Mouse (Mus musculus): ENCODE results near the gene St8sia6. TPM values are rescaled to one million over a fixed set of nuclear protein-coding genes. Genes with fewer than 3 reads are reported as not detected.
"Not testable (repeated sequence)": the region's sequence is repeated elsewhere in the genome, so short reads cannot be mapped to it uniquely, and the experiment has no call there.

The St8sia6 gene
- polyA plus RNA-seq, 1 experiment: not detected

GRCm38 (mm10) chr2:13697514-13697913 lies 96.3 kb downstream of the St8sia6 start:
- Histone ChIP-seq H3K9me3 (ENCODE audit: control insufficient read depth, low read length) (no peaks in the 10 kb centered on the region), H3K27me3 (ENCODE audit: control insufficient read depth) (no peaks in the 10 kb centered on the region), H3K36me3 (ENCODE audit: control insufficient read depth) (no peaks in the 10 kb centered on the region), H3K4me1 (ENCODE audit: control insufficient read depth) (no peaks in the 10 kb centered on the region), H3K4me3 (replicated peaks) (no peak overlapping the region)
- no peak for TF ChIP-seq TAL1 (IDR thresholded peaks at IDR 0.05; ENCODE audit: low read length)
- no peak for TF ChIP-seq GATA1 (IDR thresholded peaks at IDR 0.05; ENCODE audit: low read length)

DNA sequence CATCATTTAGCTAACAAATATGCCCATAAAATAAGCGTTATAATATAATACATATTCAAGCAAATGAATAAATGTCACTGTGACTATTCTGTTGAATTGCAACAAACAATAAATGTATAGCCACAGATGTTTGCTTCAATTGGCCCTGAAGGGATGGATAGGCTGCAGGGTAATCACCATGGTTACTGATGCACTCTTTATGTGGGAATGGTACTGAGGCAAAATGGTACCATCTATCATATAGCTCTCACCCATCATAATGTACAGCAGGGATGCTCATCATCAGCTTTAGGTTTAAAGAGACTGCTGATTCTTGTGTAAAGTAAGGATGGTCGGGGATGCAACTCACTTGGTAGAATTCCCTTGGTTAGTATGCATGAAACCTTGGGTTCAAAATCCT lies 99.4 kb downstream of the St8sia6 start:
- TF ChIP-seq GATA1 (IDR thresholded peaks at IDR 0.05; ENCODE audit: low read length): no peak
- TF ChIP-seq TAL1 (IDR thresholded peaks at IDR 0.05; ENCODE audit: low read length): no peak
- Histone ChIP-seq H3K4me3 (replicated peaks) (no peak overlapping the region), H3K36me3 (ENCODE audit: control insufficient read depth) (no peaks in the 10 kb centered on the region), H3K9me3 (ENCODE audit: control insufficient read depth, low read length) (no peaks in the 10 kb centered on the region), H3K27me3 (ENCODE audit: control insufficient read depth) (no peaks in the 10 kb centered on the region), H3K4me1 (ENCODE audit: control insufficient read depth) (no peaks in the 10 kb centered on the region)

DNA sequence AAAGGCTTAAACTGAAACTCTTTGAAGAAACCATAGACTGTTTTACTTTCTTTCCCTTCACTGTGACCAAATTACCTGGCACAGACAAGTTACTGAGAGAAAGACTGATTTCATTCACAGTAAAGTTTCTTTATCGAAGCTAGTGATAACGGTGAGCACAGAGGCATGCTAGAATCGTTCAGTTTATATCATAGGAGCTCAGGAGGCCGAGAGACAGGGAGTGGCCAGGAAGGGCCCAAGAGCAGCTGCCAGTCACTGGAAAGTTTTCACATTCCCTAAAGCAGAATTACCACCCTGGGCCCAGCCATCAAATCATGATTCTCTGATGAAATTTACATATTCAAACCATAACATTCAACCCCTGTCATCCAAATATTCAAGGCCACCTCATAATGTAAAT lies 109.5 kb downstream of the St8sia6 start:
- H3K9me3 ChIP-seq (ENCODE audit: control insufficient read depth, low read length): no peaks in the 10 kb centered on the region
- TF ChIP-seq TAL1 (IDR thresholded peaks at IDR 0.05; ENCODE audit: low read length) (no peak), GATA1 (IDR thresholded peaks at IDR 0.05; ENCODE audit: low read length) (no peak)

GRCm38 (mm10) chr2:13683205-13683570 lies 110.7 kb downstream of the St8sia6 start:
- H3K4me1 ChIP-seq (ENCODE audit: control insufficient read depth): no peaks in the 10 kb centered on the region
- H3K36me3 ChIP-seq (ENCODE audit: control insufficient read depth): no peaks in the 10 kb centered on the region
- H3K9me3 ChIP-seq (ENCODE audit: control insufficient read depth, low read length): no peaks in the 10 kb centered on the region
- H3K27me3 ChIP-seq (ENCODE audit: control insufficient read depth): no peaks in the 10 kb centered on the region
- TF ChIP-seq GATA1 (IDR thresholded peaks at IDR 0.05; ENCODE audit: low read length): no peak
- TF ChIP-seq TAL1 (IDR thresholded peaks at IDR 0.05; ENCODE audit: low read length): no peak
- H3K4me3 ChIP-seq (replicated peaks): no peak overlapping the region

More for the DNA sequence above, 109.5 kb downstream of the St8sia6 start:
- Histone ChIP-seq H3K4me3 (replicated peaks) (no peak overlapping the region), H3K27me3 (ENCODE audit: control insufficient read depth) (no peaks in the 10 kb centered on the region), H3K36me3 (ENCODE audit: control insufficient read depth) (no peaks in the 10 kb centered on the region), H3K4me1 (ENCODE audit: control insufficient read depth) (no peaks in the 10 kb centered on the region)

DNA sequence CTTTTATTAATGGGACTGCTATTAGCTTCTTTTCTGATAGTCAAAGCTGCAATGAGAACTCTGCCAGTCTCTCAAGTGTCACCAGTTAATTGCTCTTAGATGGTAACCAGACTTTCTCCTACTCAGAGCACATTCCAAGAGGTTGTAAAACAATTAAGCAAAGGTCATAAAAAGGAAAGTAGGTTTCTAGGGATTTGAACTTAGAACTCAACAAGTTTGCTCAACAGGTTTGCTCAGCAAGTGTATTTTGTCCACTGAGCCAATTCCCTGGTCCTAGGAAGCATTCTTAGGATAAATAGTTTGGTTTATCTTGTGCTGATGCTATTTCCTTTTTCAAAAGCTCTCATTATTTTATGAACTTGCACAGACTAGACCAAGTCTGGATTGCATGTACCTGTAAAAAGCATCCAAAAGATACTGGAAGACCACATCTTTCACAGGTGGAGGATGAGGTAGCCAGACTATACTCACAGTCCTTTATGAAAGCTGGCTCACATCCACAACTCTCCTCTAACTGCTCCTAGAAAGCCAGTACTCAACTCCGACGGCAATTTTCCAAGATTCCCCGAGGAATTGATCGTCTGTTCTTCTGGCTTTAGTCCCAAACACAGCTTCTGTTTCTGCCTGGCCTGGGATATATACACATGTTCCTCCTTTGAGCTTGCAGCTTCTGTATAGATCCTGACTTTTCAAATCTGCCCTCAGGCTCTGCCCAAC lies 111.2 kb downstream of the St8sia6 start:
- no peaks in the 10 kb centered on the region for H3K36me3 ChIP-seq (ENCODE audit: control insufficient read depth)
- H3K4me1 ChIP-seq (ENCODE audit: control insufficient read depth): no peaks in the 10 kb centered on the region
- no peaks in the 10 kb centered on the region for H3K27me3 ChIP-seq (ENCODE audit: control insufficient read depth)
- no peak overlapping the region for H3K4me3 ChIP-seq (replicated peaks)
- no peaks in the 10 kb centered on the region for H3K9me3 ChIP-seq (ENCODE audit: control insufficient read depth, low read length)
- TF ChIP-seq TAL1 (IDR thresholded peaks at IDR 0.05; ENCODE audit: low read length): no peak
- TF ChIP-seq GATA1 (IDR thresholded peaks at IDR 0.05; ENCODE audit: low read length): no peak

GRCm38 (mm10) chr2:13672946-13673345 lies 120.9 kb downstream of the St8sia6 start:
- H3K27me3 ChIP-seq (ENCODE audit: control insufficient read depth): no peaks in the 10 kb centered on the region
- no peak for TF ChIP-seq TAL1 (IDR thresholded peaks at IDR 0.05; ENCODE audit: low read length)
- TF ChIP-seq GATA1 (IDR thresholded peaks at IDR 0.05; ENCODE audit: low read length): no peak
- H3K9me3 ChIP-seq (ENCODE audit: control insufficient read depth, low read length): no peaks in the 10 kb centered on the region
- no peaks in the 10 kb centered on the region for H3K4me1 ChIP-seq (ENCODE audit: control insufficient read depth)
- no peak overlapping the region for H3K4me3 ChIP-seq (replicated peaks)
- no peaks in the 10 kb centered on the region for H3K36me3 ChIP-seq (ENCODE audit: control insufficient read depth)

DNA sequence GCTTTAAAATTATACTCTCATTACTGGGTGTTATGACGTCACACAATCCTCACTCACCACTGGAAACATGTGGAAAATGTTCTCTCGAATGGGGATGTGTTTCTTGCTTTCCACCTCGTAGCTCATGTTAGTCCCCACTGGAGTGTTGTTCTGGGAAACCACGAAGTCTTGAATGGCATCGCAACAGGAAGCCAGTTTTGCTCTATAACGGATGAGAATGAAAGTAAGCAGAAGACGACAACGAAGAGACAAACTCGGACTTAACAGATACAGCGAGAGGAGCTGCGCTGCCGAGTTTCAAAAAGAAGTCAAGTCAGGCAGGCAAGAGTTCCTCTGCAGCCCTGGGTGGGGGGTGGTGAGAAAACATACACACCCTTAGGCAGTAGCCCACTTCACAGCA lies 121.4 kb downstream of the St8sia6 start:
- TF ChIP-seq TAL1 (IDR thresholded peaks at IDR 0.05; ENCODE audit: low read length) (no peak), GATA1 (IDR thresholded peaks at IDR 0.05; ENCODE audit: low read length) (no peak)
- no peak overlapping the region for H3K4me3 ChIP-seq (replicated peaks)
- H3K9me3 ChIP-seq (ENCODE audit: control insufficient read depth, low read length): no peaks in the 10 kb centered on the region
- H3K4me1 ChIP-seq (ENCODE audit: control insufficient read depth): no peaks in the 10 kb centered on the region
- H3K27me3 ChIP-seq (ENCODE audit: control insufficient read depth): no peaks in the 10 kb centered on the region
- no peaks in the 10 kb centered on the region for H3K36me3 ChIP-seq (ENCODE audit: control insufficient read depth)

DNA sequence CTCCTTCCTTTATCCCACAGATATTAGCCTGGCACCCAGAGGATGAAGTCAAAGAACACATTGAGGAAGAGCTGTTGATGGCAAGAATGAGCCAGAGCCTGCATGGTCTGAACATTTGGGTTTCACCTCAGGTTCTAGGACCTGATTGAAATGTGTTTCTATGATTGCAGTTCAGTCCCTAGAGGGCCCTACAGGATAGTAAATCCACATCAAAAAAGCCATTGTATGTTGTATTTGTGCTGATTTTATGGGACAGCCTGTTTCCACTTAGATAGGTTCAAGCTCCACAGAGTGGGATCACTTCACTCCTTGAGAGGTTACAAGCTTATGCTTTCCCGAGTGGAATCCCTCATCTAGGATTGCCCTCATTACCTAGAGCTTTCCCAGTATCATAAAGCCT lies 159.0 kb downstream of the St8sia6 start:
- Histone ChIP-seq H3K9me3 (ENCODE audit: control insufficient read depth, low read length) (no peaks in the 10 kb centered on the region), H3K4me3 (replicated peaks) (no peak overlapping the region), H3K27me3 (ENCODE audit: control insufficient read depth) (no peaks in the 10 kb centered on the region; the same call in 1 of the 2 replicates), H3K36me3 (ENCODE audit: control insufficient read depth) (no peaks in the 10 kb centered on the region), H3K4me1 (ENCODE audit: control insufficient read depth) (no peaks in the 10 kb centered on the region)
- TF ChIP-seq TAL1 (IDR thresholded peaks at IDR 0.05; ENCODE audit: low read length) (no peak), GATA1 (IDR thresholded peaks at IDR 0.05; ENCODE audit: low read length) (no peak)

GRCm38 (mm10) chr2:13630136-13630832 lies 163.6 kb downstream of the St8sia6 start:
- no peaks in the 10 kb centered on the region for H3K27me3 ChIP-seq (ENCODE audit: control insufficient read depth)
- no peaks in the 10 kb centered on the region for H3K9me3 ChIP-seq (ENCODE audit: control insufficient read depth, low read length)
- H3K36me3 ChIP-seq (ENCODE audit: control insufficient read depth): no peaks in the 10 kb centered on the region
- H3K4me1 ChIP-seq (ENCODE audit: control insufficient read depth): no peaks in the 10 kb centered on the region
- no peak for TF ChIP-seq GATA1 (IDR thresholded peaks at IDR 0.05; ENCODE audit: low read length)
- TF ChIP-seq TAL1 (IDR thresholded peaks at IDR 0.05; ENCODE audit: low read length): no peak
- H3K4me3 ChIP-seq (replicated peaks): no peak overlapping the region

DNA sequence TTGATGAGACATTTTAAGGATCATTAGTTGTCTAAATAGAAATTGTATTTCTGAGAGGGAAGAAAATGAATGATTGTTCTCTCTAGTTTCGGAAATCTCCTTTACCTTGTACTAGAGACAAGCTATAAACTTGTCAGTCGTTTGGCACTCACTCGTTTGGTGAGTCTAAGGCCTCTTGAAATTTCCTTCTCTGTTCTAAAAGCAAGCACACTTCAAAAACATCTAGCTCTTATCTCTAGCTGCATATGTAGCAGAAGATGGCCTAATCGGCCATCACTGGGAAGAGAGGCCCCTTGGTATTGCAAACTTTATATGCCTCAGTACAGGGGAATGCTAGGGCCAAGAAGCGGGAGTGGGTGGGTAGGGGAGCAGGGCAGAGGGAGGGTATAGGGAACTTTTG lies 190.2 kb downstream of the St8sia6 start:
- H3K36me3 ChIP-seq (ENCODE audit: control insufficient read depth); H3K9me3 ChIP-seq (ENCODE audit: control insufficient read depth, low read length); H3K27me3 ChIP-seq (ENCODE audit: control insufficient read depth): not testable (repeated sequence)
- H3K4me3 ChIP-seq (replicated peaks): peak overlapping the region; percentile 30
- peaks cover 43% of the 10 kb centered on the region for H3K4me1 ChIP-seq (ENCODE audit: control insufficient read depth)
